Comparison of ENCODE assay signal across 8 mouse cellular contexts in the genomic region with DNA sequence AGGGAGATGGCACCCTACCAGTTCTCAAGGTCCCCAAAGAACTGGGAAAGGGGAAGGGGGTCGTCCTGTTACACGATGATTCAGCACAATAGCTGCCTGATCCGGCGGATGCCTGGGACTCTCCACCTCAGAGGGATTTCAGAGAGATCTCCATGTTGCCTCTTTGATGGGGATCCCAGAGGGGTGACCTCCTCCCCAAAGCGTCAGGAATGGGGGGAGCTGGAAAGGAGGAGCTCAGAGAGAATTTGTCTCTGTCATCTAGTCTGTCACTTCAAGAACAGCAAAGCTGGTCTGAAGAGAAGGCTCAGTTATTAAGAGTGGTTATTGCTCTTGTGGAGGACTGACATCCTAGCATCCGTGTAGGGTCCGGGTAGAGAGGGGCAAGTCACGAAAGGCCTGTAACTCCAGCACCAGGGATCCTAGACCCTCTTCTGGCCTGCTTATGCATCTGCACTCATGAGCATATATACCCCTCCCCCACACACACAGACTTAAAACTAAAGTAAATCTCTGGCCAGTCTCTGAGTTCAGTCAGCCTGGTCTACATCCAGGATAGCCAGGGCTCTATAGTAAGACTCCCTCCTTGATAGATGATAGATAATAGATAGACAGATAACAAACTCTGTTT. TPM values are rescaled to one million over a fixed set of nuclear protein-coding genes. Genes with fewer than 3 reads are reported as not detected.
DNase-seq lines count a peak whose midpoint lies in the region; ATAC-seq lines count a peak whose summit lies in the region.

No protein-coding gene starts in this region.

- H3K4me2 ChIP-seq in heart, embryonic 13.5 days, result peak overlapping the region; percentile 96
- H3K4me2 ChIP-seq in hindbrain, embryonic 11.5 days (replicated peaks; ENCODE audit: low read depth, low read length), result peak overlapping the region; percentile 98
- H3K4me2 ChIP-seq in midbrain, embryonic 11.5 days, result peak overlapping the region; percentile 87

- H3K27me3 ChIP-seq in heart, embryonic 13.5 days (replicated peaks), result no peaks in the 10 kb centered on the region
- no peaks in the 10 kb centered on the region for H3K27me3 ChIP-seq in hindbrain, embryonic 11.5 days (ENCODE audit: control insufficient read depth, insufficient read depth, low read length)
- H3K27me3 ChIP-seq in midbrain, embryonic 11.5 days (ENCODE audit: control insufficient read depth, insufficient read depth, low read length), result no peaks in the 10 kb centered on the region

- peak overlapping the region; percentile 91 for H3K4me3 ChIP-seq in heart, embryonic 13.5 days
- H3K4me3 ChIP-seq in hindbrain, embryonic 11.5 days (ENCODE audit: low read depth, low read length), result peak overlapping the region; percentile 67
- H3K4me3 ChIP-seq in midbrain, embryonic 11.5 days (ENCODE audit: low read depth, low read length), result peak overlapping the region; percentile 75

- H3K36me3 ChIP-seq in heart, embryonic 13.5 days, result peaks cover 12% of the 10 kb centered on the region
- H3K36me3 ChIP-seq in hindbrain, embryonic 11.5 days (ENCODE audit: control insufficient read depth, insufficient read depth, low read length), result no peaks in the 10 kb centered on the region
- no peaks in the 10 kb centered on the region for H3K36me3 ChIP-seq in midbrain, embryonic 11.5 days (ENCODE audit: control insufficient read depth, insufficient read depth, low read length)

- H3K4me1 ChIP-seq in heart, embryonic 13.5 days, result peaks cover 70% of the 10 kb centered on the region
- H3K4me1 ChIP-seq in hindbrain, embryonic 11.5 days (replicated peaks; ENCODE audit: control insufficient read depth, insufficient read depth, low read length), result peaks cover 5% of the 10 kb centered on the region; the same call in 1 of the 2 replicates
- peaks cover 22% of the 10 kb centered on the region for H3K4me1 ChIP-seq in midbrain, embryonic 11.5 days (ENCODE audit: control insufficient read depth, insufficient read depth, low read length)

- no peak for ATAC-seq in heart, embryonic 13.5 days (ENCODE audit: extremely low read depth, insufficient number of reproducible peaks, low FRiP score, low TSS enrichment)
- ATAC-seq in hindbrain, embryonic 11.5 days (ENCODE audit: low FRiP score), result 0 out of 2 replicates have a peak, but pooled peaks have one; percentile 17
- ATAC-seq in midbrain, embryonic 11.5 days (ENCODE audit: low FRiP score), result 0 out of 2 replicates have a peak, but pooled peaks have one; percentile 15

- no peak for DNase-seq in heart, adult 18-20 months
- DNase-seq in MN1 (ENCODE audit: low spot score), result peak; percentile 24
- peak; percentile 46 for DNase-seq in hindbrain, embryonic 11.5 days (ENCODE audit: low spot score)
- peak; percentile 94 for DNase-seq in midbrain, embryonic 11.5 days (ENCODE audit: low spot score, missing footprints)
- DNase-seq in adrenal gland, postnatal 10 days, result no peak
- DNase-seq in cerebellum, adult 8-10 months, result no peak
- DNase-seq in adrenal gland, postnatal 25 days, result no peak

- H3K27ac ChIP-seq in heart, embryonic 13.5 days (replicated peaks), result peak overlapping the region; percentile 77
- no peak overlapping the region for H3K27ac ChIP-seq in hindbrain, embryonic 11.5 days (ENCODE audit: low read depth, low read length)
- H3K27ac ChIP-seq in midbrain, embryonic 11.5 days (ENCODE audit: low read depth, low read length), result no peak overlapping the region

- H3K9me3 ChIP-seq in heart, embryonic 13.5 days, result no peaks in the 10 kb centered on the region
- H3K9me3 ChIP-seq in hindbrain, embryonic 11.5 days (ENCODE audit: control insufficient read depth, low read length), result no peaks in the 10 kb centered on the region
- no peaks in the 10 kb centered on the region for H3K9me3 ChIP-seq in midbrain, embryonic 11.5 days (ENCODE audit: control insufficient read depth, low read length)

- H3K9ac ChIP-seq in heart, embryonic 13.5 days, result peak overlapping the region; percentile 96
- no peak overlapping the region; the same call in 1 of the 2 replicates for H3K9ac ChIP-seq in hindbrain, embryonic 11.5 days (ENCODE audit: low read depth, low read length)
- peak overlapping the region; percentile 18; the same call in 1 of the 2 replicates for H3K9ac ChIP-seq in midbrain, embryonic 11.5 days (ENCODE audit: low read length)

- 4% methylated on average over 8 of the region's 8 CpGs for WGBS in heart, embryonic 13.5 days
- 15% methylated on average over 8 of the region's 8 CpGs for WGBS in hindbrain, embryonic 11.5 days
- 12% methylated on average over 8 of the region's 8 CpGs for WGBS in midbrain, embryonic 11.5 days

RNA-seq across cellular contexts. Expression of gene Efhd2, which starts 0.9 kb away (rescaled TPM):
- polyA plus RNA-seq in heart, embryonic 13.5 days (2015; fragmentation: Nextera tagmentation; extraction: Ambion mirVana), result 79.6 and 80.3 TPM in 2 replicates
- total RNA-seq in heart, adult 18-20 months (2021), result 10 to 100 TPM; 21.7 to 22.8 TPM
- polyA plus RNA-seq in hindbrain, embryonic 11.5 days (2014; fragmentation: Nextera tagmentation; extraction: Ambion mirVana), result 25.0 and 26.1 TPM in 2 replicates
- polyA plus RNA-seq in midbrain, embryonic 11.5 days (2014; fragmentation: Nextera tagmentation; extraction: Ambion mirVana), result 34.7 and 36.3 TPM in 2 replicates
- total RNA-seq in adrenal gland, postnatal 10 days (2021), result 10 to 100 TPM; 28.9 to 29.1 TPM
- 20.9 and 30.8 TPM in 2 replicates for total RNA-seq in adrenal gland, postnatal 25 days (2021)

RNA-seq across cellular contexts. Expression of gene Ctrc, which starts 29.4 kb away (rescaled TPM):
- polyA plus RNA-seq in heart, embryonic 13.5 days (2015; fragmentation: Nextera tagmentation; extraction: Ambion mirVana), result not detected in 2 replicates
- not detected for total RNA-seq in heart, adult 18-20 months (2021)
- not detected in 2 replicates for polyA plus RNA-seq in hindbrain, embryonic 11.5 days (2014; fragmentation: Nextera tagmentation; extraction: Ambion mirVana)
- polyA plus RNA-seq in midbrain, embryonic 11.5 days (2014; fragmentation: Nextera tagmentation; extraction: Ambion mirVana), result not detected in 2 replicates
- total RNA-seq in adrenal gland, postnatal 10 days (2021), result not detected
- not detected in 2 replicates for total RNA-seq in adrenal gland, postnatal 25 days (2021)

RNA-seq across cellular contexts. Expression of gene Cela2a, which starts 49.6 kb away (rescaled TPM):
- polyA plus RNA-seq in heart, embryonic 13.5 days (2015; fragmentation: Nextera tagmentation; extraction: Ambion mirVana), result not detected in 2 replicates
- not detected for total RNA-seq in heart, adult 18-20 months (2021)
- not detected in 2 replicates for polyA plus RNA-seq in hindbrain, embryonic 11.5 days (2014; fragmentation: Nextera tagmentation; extraction: Ambion mirVana)
- not detected in 2 replicates for polyA plus RNA-seq in midbrain, embryonic 11.5 days (2014; fragmentation: Nextera tagmentation; extraction: Ambion mirVana)
- total RNA-seq in adrenal gland, postnatal 10 days (2021), result not detected
- 0.52 TPM in 1 of 2 replicates, not detected in the other for total RNA-seq in adrenal gland, postnatal 25 days (2021)

Comparison
In these comparisons a context has a peak if more than half of its experiments do, and no peak if none do; other contexts are left out.
1. DNase-seq: peak in MN1 (single experiment), hindbrain, embryonic 11.5 days (single experiment) and midbrain, embryonic 11.5 days (single experiment); none in heart, adult 18-20 months (0 of 2), adrenal gland, postnatal 10 days (single experiment), cerebellum, adult 8-10 months (single experiment) and adrenal gland, postnatal 25 days (single experiment).
2. Peak in every context shown above with its lines, with median percentiles within 50 percentile points of each other: H3K4me2 ChIP-seq and H3K4me3 ChIP-seq.